Mouse (Mus musculus) heart, embryonic 16.5 days (tissue): Measurements from ENCODE around the gene Irak3. TPM values are rescaled to one million over a fixed set of nuclear protein-coding genes. Genes with fewer than 3 reads are reported as not detected.

Experiments
- ATAC-seq: fragments of 200-750 bp; cut with Nextera tagmentation; replicated peaks from 2 replicates; pipeline ENCODE4 v1.8.0; 2017; ENCODE audit warnings: moderate number of reproducible peaks; ENCODE audit not compliant: insufficient read depth, low FRiP score; ENCODE audit errors: extremely low read depth
- H3K27ac ChIP-seq: fragments of 300-500 bp; sonication (generic); 2 replicates; pipeline ENCODE4 v1.5.1; 2014; ENCODE audit warnings: mild to moderate bottlenecking, low read length, control low read depth, moderate library complexity
- H3K27me3 ChIP-seq: fragments of 300-500 bp; sonication (generic); 2 replicates; pipeline ENCODE4 v1.6.1; 2014; ENCODE audit warnings: low read length, mixed read lengths; ENCODE audit not compliant: control insufficient read depth, insufficient read depth
- H3K36me3 ChIP-seq: fragments of 300-500 bp; sonication (generic); 2 replicates; pipeline ENCODE4 v1.6.1; 2014; ENCODE audit not compliant: control insufficient read depth, insufficient read depth
- H3K4me1 ChIP-seq: fragments of 300-500 bp; sonication (generic); 2 replicates; pipeline ENCODE4 v1.6.1; 2014; ENCODE audit warnings: low read length, mixed read lengths; ENCODE audit not compliant: control insufficient read depth, insufficient read depth
- H3K4me2 ChIP-seq: fragments of 300-500 bp; sonication (generic); 2 replicates; pipeline ENCODE4 v1.6.1; 2014; ENCODE audit warnings: low read depth, mild to moderate bottlenecking, control low read depth, low read length
- H3K4me3 ChIP-seq: fragments of 300-500 bp; sonication (generic); 2 replicates; pipeline ENCODE4 v1.5.1; 2014; ENCODE audit warnings: mild to moderate bottlenecking, control low read depth, low read length
- H3K9ac ChIP-seq: fragments of 300-500 bp; sonication (generic); 2 replicates; pipeline ENCODE4 v1.6.1; 2014; ENCODE audit warnings: low read length, control low read depth
- H3K9me3 ChIP-seq: fragments of 300-500 bp; sonication (generic); replicated peaks from 2 replicates; pipeline ENCODE4 v1.6.1; 2016; ENCODE audit warnings: low read length; ENCODE audit not compliant: control insufficient read depth
- WGBS: fragments of 180-500 bp; shearing (Covaris S2); extraction: QIAGEN DNeasy Blood & Tissue Kit; methylation state at CpG from one replicate; pipeline ENCODE4 v1.1.7; 2014; 5-methylcytosine and 5-hydroxymethylcytosine counted together
- polyA plus RNA-seq: library from polyadenylated mRNA; unstranded; fragments of >200 nt; fragmentation: Nextera tagmentation; extraction: Ambion mirVana; gene quantifications from 2 replicates; pipeline ENCODE4 v1.2.1, GENCODE M21; 2015

Gene Irak3
- polyA plus RNA-seq, 1 experiment from 2014 or later, result 0.91 TPM

- H3K36me3 ChIP-seq, result no peaks in the 10 kb centered on the region
- ATAC-seq, result no peak
- WGBS, result 84% methylated on average over 9 of the region's 9 CpGs
- no peak overlapping the region for H3K9ac ChIP-seq
- no peaks in the 10 kb centered on the region for H3K27me3 ChIP-seq
- H3K4me1 ChIP-seq, result no peaks in the 10 kb centered on the region
- no peak overlapping the region for H3K4me3 ChIP-seq
- no peaks in the 10 kb centered on the region for H3K9me3 ChIP-seq
- H3K27ac ChIP-seq, result no peak overlapping the region
- no peak overlapping the region for H3K4me2 ChIP-seq
Measured at GRCm38 (mm10) chr10:120160533-120160932, 41.4 kb downstream of the Irak3 start.

GRCm38 (mm10) chr10:120153911-120154310 lies 48.0 kb downstream of the Irak3 start:
- Histone ChIP-seq H3K27me3 (no peaks in the 10 kb centered on the region), H3K4me3 (no peak overlapping the region), H3K9ac (no peak overlapping the region), H3K9me3 (no peaks in the 10 kb centered on the region), H3K36me3 (no peaks in the 10 kb centered on the region), H3K27ac (no peak overlapping the region), H3K4me2 (no peak overlapping the region), H3K4me1 (no peaks in the 10 kb centered on the region)
- ATAC-seq, result no peak
- 89% methylated on average over 2 of the region's 2 CpGs for WGBS

GRCm38 (mm10) chr10:120151672-120152071 lies 50.3 kb downstream of the Irak3 start:
- Histone ChIP-seq H3K9ac (no peak overlapping the region), H3K27ac (no peak overlapping the region), H3K27me3 (no peaks in the 10 kb centered on the region), H3K4me2 (no peak overlapping the region), H3K4me3 (no peak overlapping the region), H3K9me3 (no peaks in the 10 kb centered on the region), H3K36me3 (no peaks in the 10 kb centered on the region), H3K4me1 (no peaks in the 10 kb centered on the region)
- ATAC-seq, result no peak
- WGBS, result 85% methylated on average over 7 of the region's 7 CpGs

- no peak overlapping the region for H3K9ac ChIP-seq
- no peak overlapping the region for H3K27ac ChIP-seq
- H3K9me3 ChIP-seq, result peaks cover 17% of the 10 kb centered on the region
- no peak overlapping the region for H3K4me3 ChIP-seq
- no peaks in the 10 kb centered on the region for H3K36me3 ChIP-seq
- ATAC-seq, result no peak
- 61% methylated on average over 10 of the region's 10 CpGs for WGBS
- H3K4me1 ChIP-seq, result no peaks in the 10 kb centered on the region
- no peak overlapping the region for H3K4me2 ChIP-seq
- no peaks in the 10 kb centered on the region for H3K27me3 ChIP-seq
Measured at GRCm38 (mm10) chr10:120140916-120141516, 60.9 kb downstream of the Irak3 start.

- no peaks in the 10 kb centered on the region for H3K36me3 ChIP-seq
- no peaks in the 10 kb centered on the region for H3K27me3 ChIP-seq
- peaks cover 15% of the 10 kb centered on the region for H3K9me3 ChIP-seq
- no peak overlapping the region for H3K9ac ChIP-seq
- ATAC-seq, result no peak
- no peak overlapping the region for H3K4me2 ChIP-seq
- H3K27ac ChIP-seq, result no peak overlapping the region
- no peaks in the 10 kb centered on the region for H3K4me1 ChIP-seq
- WGBS, result 55% methylated on average over 4 of the region's 4 CpGs
- no peak overlapping the region for H3K4me3 ChIP-seq
Measured at GRCm38 (mm10) chr10:120140193-120140592, 61.7 kb downstream of the Irak3 start.

GRCm38 (mm10) chr10:120136020-120136562 lies 65.8 kb downstream of the Irak3 start:
- Histone ChIP-seq H3K9me3 (no peaks in the 10 kb centered on the region), H3K4me1 (no peaks in the 10 kb centered on the region), H3K27ac (no peak overlapping the region), H3K36me3 (no peaks in the 10 kb centered on the region), H3K9ac (no peak overlapping the region), H3K4me2 (no peak overlapping the region), H3K27me3 (no peaks in the 10 kb centered on the region), H3K4me3 (no peak overlapping the region)
- ATAC-seq, result no peak
- 76% methylated on average over 12 of the region's 12 CpGs for WGBS

GRCm38 (mm10) chr10:120133697-120134096 lies 68.2 kb downstream of the Irak3 start:
- Histone ChIP-seq H3K36me3 (no peaks in the 10 kb centered on the region), H3K9ac (no peak overlapping the region), H3K4me2 (no peak overlapping the region), H3K27ac (no peak overlapping the region), H3K27me3 (no peaks in the 10 kb centered on the region), H3K4me1 (no peaks in the 10 kb centered on the region), H3K9me3 (no peaks in the 10 kb centered on the region), H3K4me3 (no peak overlapping the region)
- 54% methylated on average over 11 of the region's 11 CpGs for WGBS
- no peak for ATAC-seq

- Histone ChIP-seq H3K36me3 (no peaks in the 10 kb centered on the region), H3K4me1 (no peaks in the 10 kb centered on the region), H3K27ac (no peak overlapping the region), H3K9ac (no peak overlapping the region), H3K9me3 (no peaks in the 10 kb centered on the region), H3K4me3 (no peak overlapping the region), H3K27me3 (no peaks in the 10 kb centered on the region), H3K4me2 (no peak overlapping the region)
- 59% methylated on average over 16 of the region's 16 CpGs for WGBS
- ATAC-seq, result no peak
Measured at GRCm38 (mm10) chr10:120130621-120131020, 71.3 kb downstream of the Irak3 start.

GRCm38 (mm10) chr10:120128601-120129277 lies 73.2 kb downstream of the Irak3 start:
- peak overlapping the region; percentile 45 for H3K4me2 ChIP-seq
- WGBS, result 38% methylated on average over 13 of the region's 13 CpGs
- no peak for ATAC-seq
- H3K36me3 ChIP-seq, result no peaks in the 10 kb centered on the region
- H3K9ac ChIP-seq, result no peak overlapping the region
- no peaks in the 10 kb centered on the region for H3K4me1 ChIP-seq
- peak overlapping the region; percentile 17; the same call in 1 of the 2 replicates for H3K4me3 ChIP-seq
- H3K9me3 ChIP-seq, result no peaks in the 10 kb centered on the region
- H3K27me3 ChIP-seq, result no peaks in the 10 kb centered on the region
- no peak overlapping the region for H3K27ac ChIP-seq
